Mouse (Mus musculus): ENCODE data around the gene Gapdhs. TPM values are rescaled to one million over a fixed set of nuclear protein-coding genes. Genes with fewer than 3 reads are reported as not detected.

Gapdhs gene
- total and polyA plus RNA-seq, 2 experiments from 2014 or later: not detected

GRCm38 (mm10) chr7:30688325-30688724, 55.2 kb downstream of the Gapdhs start:
- DNase-seq (ENCODE audit: low spot score) (no peak), ATAC-seq (ENCODE audit: insufficient read depth, low read depth) (no peak)
- H3K4me2 ChIP-seq (ENCODE audit: low read depth, low read length): no peak overlapping the region
- H3K4me1 ChIP-seq (ENCODE audit: control insufficient read depth, insufficient read depth): no peaks in the 10 kb centered on the region
- WGBS: 76% methylated on average over 6 of the region's 6 CpGs
- TF ChIP-seq EP300 (IDR thresholded peaks at IDR 0.05; ENCODE audit: low read depth) (no peak), CTCF (IDR thresholded peaks at IDR 0.05; ENCODE audit: low read depth) (no peak)
- no peak overlapping the region for H3K27ac ChIP-seq (ENCODE audit: low read depth)
- no peak overlapping the region for H3K9ac ChIP-seq (replicated peaks; ENCODE audit: low read depth, low read length)
- no peaks in the 10 kb centered on the region for H3K36me3 ChIP-seq (replicated peaks; ENCODE audit: control insufficient read depth, insufficient read depth, low read length)
- no peaks in the 10 kb centered on the region for H3K9me3 ChIP-seq (replicated peaks; ENCODE audit: control insufficient read depth, low read length)
- H3K4me3 ChIP-seq (ENCODE audit: low read depth, low read length): no peak overlapping the region
- H3K27me3 ChIP-seq (ENCODE audit: control insufficient read depth, insufficient read depth, low read length): no peaks in the 10 kb centered on the region

- H3K27me3 ChIP-seq (ENCODE audit: control insufficient read depth, insufficient read depth, low read length): no peaks in the 10 kb centered on the region
- no peaks in the 10 kb centered on the region for H3K4me1 ChIP-seq (ENCODE audit: control insufficient read depth, insufficient read depth)
- DNase-seq (ENCODE audit: low spot score) (no peak), ATAC-seq (ENCODE audit: insufficient read depth, low read depth) (no peak)
- H3K9me3 ChIP-seq (replicated peaks; ENCODE audit: control insufficient read depth, low read length): no peaks in the 10 kb centered on the region
- WGBS: 69% methylated on average over 2 of the region's 2 CpGs
- no peak overlapping the region for H3K27ac ChIP-seq (ENCODE audit: low read depth)
- H3K4me2 ChIP-seq (ENCODE audit: low read depth, low read length): no peak overlapping the region
- no peak overlapping the region for H3K9ac ChIP-seq (replicated peaks; ENCODE audit: low read depth, low read length)
- TF ChIP-seq CTCF (IDR thresholded peaks at IDR 0.05; ENCODE audit: low read depth) (no peak), EP300 (IDR thresholded peaks at IDR 0.05; ENCODE audit: low read depth) (no peak)
- no peak overlapping the region for H3K4me3 ChIP-seq (ENCODE audit: low read depth, low read length)
- H3K36me3 ChIP-seq (replicated peaks; ENCODE audit: control insufficient read depth, insufficient read depth, low read length): no peaks in the 10 kb centered on the region
These were observed 60.1 kb downstream of the Gapdhs start for GRCm38 (mm10) chr7:30683425-30683824.

- 32% methylated on average over 5 of the region's 5 CpGs for WGBS
- TF ChIP-seq EP300 (IDR thresholded peaks at IDR 0.05; ENCODE audit: low read depth): no peak
- TF ChIP-seq CTCF (IDR thresholded peaks at IDR 0.05; ENCODE audit: low read depth): no peak
- H3K4me2 ChIP-seq (ENCODE audit: low read depth, low read length): no peak overlapping the region
- peak; percentile 68 for ATAC-seq (ENCODE audit: insufficient read depth, low read depth)
- H3K36me3 ChIP-seq (replicated peaks; ENCODE audit: control insufficient read depth, insufficient read depth, low read length): no peaks in the 10 kb centered on the region
- H3K27ac ChIP-seq (ENCODE audit: low read depth): no peak overlapping the region; the same call in 1 of the 2 replicates
- H3K9ac ChIP-seq (replicated peaks; ENCODE audit: low read depth, low read length): no peak overlapping the region
- DNase-seq (ENCODE audit: low spot score): peak; percentile 45
- no peaks in the 10 kb centered on the region for H3K27me3 ChIP-seq (ENCODE audit: control insufficient read depth, insufficient read depth, low read length)
- no peaks in the 10 kb centered on the region; the same call in 1 of the 2 replicates for H3K9me3 ChIP-seq (replicated peaks; ENCODE audit: control insufficient read depth, low read length)
- H3K4me3 ChIP-seq (ENCODE audit: low read depth, low read length): no peak overlapping the region
- H3K4me1 ChIP-seq (ENCODE audit: control insufficient read depth, insufficient read depth): no peaks in the 10 kb centered on the region
These were observed 61.6 kb downstream of the Gapdhs start for GRCm38 (mm10) chr7:30681897-30682296.

Other genes starting within 250 kb of the Gapdhs start
Only the 30 nearest of the 32 such genes appear.
- gene Arhgap33, start 208.6 kb downstream of the Gapdhs start, total RNA-seq (2014; rRNA removed; ENCODE audit: low replicate concordance): 0.31 and 4.3 TPM in 2 replicates
- gene Arhgap33, start 208.6 kb downstream of the Gapdhs start, polyA plus RNA-seq (2015; fragmentation: Nextera tagmentation; extraction: Ambion mirVana): 0.80 and 1.0 TPM in 2 replicates
- 72.0 and 93.3 TPM in 2 replicates for gene Hspb6, start 191.5 kb downstream of the Gapdhs start, total RNA-seq (2014; rRNA removed; ENCODE audit: low replicate concordance)
- gene Hspb6, start 191.5 kb downstream of the Gapdhs start, polyA plus RNA-seq (2015; fragmentation: Nextera tagmentation; extraction: Ambion mirVana): 339 and 340 TPM in 2 replicates
- 6.5 and 7.1 TPM in 2 replicates for gene Proser3, start 191.4 kb downstream of the Gapdhs start, total RNA-seq (2014; rRNA removed; ENCODE audit: low replicate concordance)
- gene Proser3, start 191.4 kb downstream of the Gapdhs start, polyA plus RNA-seq (2015; fragmentation: Nextera tagmentation; extraction: Ambion mirVana): 2.5 and 3.2 TPM in 2 replicates
- gene Lin37, start 183.8 kb downstream of the Gapdhs start, total RNA-seq (2014; rRNA removed; ENCODE audit: low replicate concordance): 11.9 and 19.7 TPM in 2 replicates
- 26.2 and 27.1 TPM in 2 replicates for gene Lin37, start 183.8 kb downstream of the Gapdhs start, polyA plus RNA-seq (2015; fragmentation: Nextera tagmentation; extraction: Ambion mirVana)
- 36.9 and 41.9 TPM in 2 replicates for gene U2af1l4, start 180.4 kb downstream of the Gapdhs start, total RNA-seq (2014; rRNA removed; ENCODE audit: low replicate concordance)
- 120 and 123 TPM in 2 replicates for gene U2af1l4, start 180.4 kb downstream of the Gapdhs start, polyA plus RNA-seq (2015; fragmentation: Nextera tagmentation; extraction: Ambion mirVana)
- 0.08 and 0.61 TPM in 2 replicates for gene Gm49396, start 180.3 kb downstream of the Gapdhs start, total RNA-seq (2014; rRNA removed; ENCODE audit: low replicate concordance)
- 3.0 and 3.4 TPM in 2 replicates for gene Gm49396, start 180.3 kb downstream of the Gapdhs start, polyA plus RNA-seq (2015; fragmentation: Nextera tagmentation; extraction: Ambion mirVana)
- 106 and 130 TPM in 2 replicates for gene Psenen, start 180.1 kb downstream of the Gapdhs start, total RNA-seq (2014; rRNA removed; ENCODE audit: low replicate concordance)
- gene Psenen, start 180.1 kb downstream of the Gapdhs start, polyA plus RNA-seq (2015; fragmentation: Nextera tagmentation; extraction: Ambion mirVana): 130 and 133 TPM in 2 replicates
- gene Igflr1, start 178.3 kb downstream of the Gapdhs start, total RNA-seq (2014; rRNA removed; ENCODE audit: low replicate concordance): 0.54 and 3.3 TPM in 2 replicates
- 0.94 and 1.9 TPM in 2 replicates for gene Igflr1, start 178.3 kb downstream of the Gapdhs start, polyA plus RNA-seq (2015; fragmentation: Nextera tagmentation; extraction: Ambion mirVana)
- gene Kmt2b, start 155.0 kb downstream of the Gapdhs start, total RNA-seq (2014; rRNA removed; ENCODE audit: low replicate concordance): 12.1 and 13.4 TPM in 2 replicates
- 2.9 and 3.2 TPM in 2 replicates for gene Kmt2b, start 155.0 kb downstream of the Gapdhs start, polyA plus RNA-seq (2015; fragmentation: Nextera tagmentation; extraction: Ambion mirVana)
- gene Zbtb32, start 144.8 kb downstream of the Gapdhs start, total RNA-seq (2014; rRNA removed; ENCODE audit: low replicate concordance): not detected in 2 replicates
- gene Zbtb32, start 144.8 kb downstream of the Gapdhs start, polyA plus RNA-seq (2015; fragmentation: Nextera tagmentation; extraction: Ambion mirVana): 0.11 and 0.27 TPM in 2 replicates
- gene Upk1a, start 130.8 kb downstream of the Gapdhs start, total RNA-seq (2014; rRNA removed; ENCODE audit: low replicate concordance): 1.1 and 73.4 TPM in 2 replicates
- gene Upk1a, start 130.8 kb downstream of the Gapdhs start, polyA plus RNA-seq (2015; fragmentation: Nextera tagmentation; extraction: Ambion mirVana): 0.56 and 0.60 TPM in 2 replicates
- gene Cox6b1, start 117.5 kb downstream of the Gapdhs start, total RNA-seq (2014; rRNA removed; ENCODE audit: low replicate concordance): 1,408 and 1,527 TPM in 2 replicates
- gene Cox6b1, start 117.5 kb downstream of the Gapdhs start, polyA plus RNA-seq (2015; fragmentation: Nextera tagmentation; extraction: Ambion mirVana): 4,395 and 4,405 TPM in 2 replicates
- not detected in 2 replicates for gene Etv2, start 107.8 kb downstream of the Gapdhs start, total RNA-seq (2014; rRNA removed; ENCODE audit: low replicate concordance)
- not detected in 2 replicates for gene Etv2, start 107.8 kb downstream of the Gapdhs start, polyA plus RNA-seq (2015; fragmentation: Nextera tagmentation; extraction: Ambion mirVana)
- gene Rbm42, start 93.4 kb downstream of the Gapdhs start, total RNA-seq (2014; rRNA removed; ENCODE audit: low replicate concordance): 93.4 and 114 TPM in 2 replicates
- 71.3 and 71.6 TPM in 2 replicates for gene Rbm42, start 93.4 kb downstream of the Gapdhs start, polyA plus RNA-seq (2015; fragmentation: Nextera tagmentation; extraction: Ambion mirVana)
- 17.5 and 19.8 TPM in 2 replicates for gene Haus5, start 78.7 kb downstream of the Gapdhs start, total RNA-seq (2014; rRNA removed; ENCODE audit: low replicate concordance)
- gene Haus5, start 78.7 kb downstream of the Gapdhs start, polyA plus RNA-seq (2015; fragmentation: Nextera tagmentation; extraction: Ambion mirVana): 9.5 and 10.5 TPM in 2 replicates
- gene Pmis2, start 72.1 kb downstream of the Gapdhs start, total RNA-seq (2014; rRNA removed; ENCODE audit: low replicate concordance): not detected in 2 replicates
- not detected in 2 replicates for gene Pmis2, start 72.1 kb downstream of the Gapdhs start, polyA plus RNA-seq (2015; fragmentation: Nextera tagmentation; extraction: Ambion mirVana)
- gene 2200002J24Rik, start 44.8 kb downstream of the Gapdhs start, total RNA-seq (2014; rRNA removed; ENCODE audit: low replicate concordance): 1.5 and 6.6 TPM in 2 replicates
- gene 2200002J24Rik, start 44.8 kb downstream of the Gapdhs start, polyA plus RNA-seq (2015; fragmentation: Nextera tagmentation; extraction: Ambion mirVana): 5.8 and 6.4 TPM in 2 replicates
- not detected in 2 replicates for gene Atp4a, start 31.5 kb downstream of the Gapdhs start, total RNA-seq (2014; rRNA removed; ENCODE audit: low replicate concordance)
- 0.04 TPM in 1 of 2 replicates, not detected in the other for gene Atp4a, start 31.5 kb downstream of the Gapdhs start, polyA plus RNA-seq (2015; fragmentation: Nextera tagmentation; extraction: Ambion mirVana)
- gene Tmem147, start 14.1 kb downstream of the Gapdhs start, total RNA-seq (2014; rRNA removed; ENCODE audit: low replicate concordance): 228 and 261 TPM in 2 replicates
- 283 and 304 TPM in 2 replicates for gene Tmem147, start 14.1 kb downstream of the Gapdhs start, polyA plus RNA-seq (2015; fragmentation: Nextera tagmentation; extraction: Ambion mirVana)
- 0.23 and 4.6 TPM in 2 replicates for gene Sbsn, start 7.8 kb upstream of the Gapdhs start, total RNA-seq (2014; rRNA removed; ENCODE audit: low replicate concordance)
- 2.5 and 2.6 TPM in 2 replicates for gene Sbsn, start 7.8 kb upstream of the Gapdhs start, polyA plus RNA-seq (2015; fragmentation: Nextera tagmentation; extraction: Ambion mirVana)
- gene Dmkn, start 20.1 kb upstream of the Gapdhs start, total RNA-seq (2014; rRNA removed; ENCODE audit: low replicate concordance): 1.1 and 8.1 TPM in 2 replicates
- 10.4 and 13.8 TPM in 2 replicates for gene Dmkn, start 20.1 kb upstream of the Gapdhs start, polyA plus RNA-seq (2015; fragmentation: Nextera tagmentation; extraction: Ambion mirVana)
- not detected in 2 replicates for gene Krtdap, start 44.2 kb upstream of the Gapdhs start, total RNA-seq (2014; rRNA removed; ENCODE audit: low replicate concordance)
- 0.40 and 1.3 TPM in 2 replicates for gene Krtdap, start 44.2 kb upstream of the Gapdhs start, polyA plus RNA-seq (2015; fragmentation: Nextera tagmentation; extraction: Ambion mirVana)
- not detected in 2 replicates for gene Ffar2, start 80.1 kb upstream of the Gapdhs start, total RNA-seq (2014; rRNA removed; ENCODE audit: low replicate concordance)
- gene Ffar2, start 80.1 kb upstream of the Gapdhs start, polyA plus RNA-seq (2015; fragmentation: Nextera tagmentation; extraction: Ambion mirVana): 0.05 TPM in 2 replicates
- gene Ffar3, start 112.5 kb upstream of the Gapdhs start, total RNA-seq (2014; rRNA removed; ENCODE audit: low replicate concordance): not detected in 2 replicates
- not detected in 2 replicates for gene Ffar3, start 112.5 kb upstream of the Gapdhs start, polyA plus RNA-seq (2015; fragmentation: Nextera tagmentation; extraction: Ambion mirVana)
- not detected in 2 replicates for gene Ffar1, start 117.9 kb upstream of the Gapdhs start, total RNA-seq (2014; rRNA removed; ENCODE audit: low replicate concordance)
- gene Ffar1, start 117.9 kb upstream of the Gapdhs start, polyA plus RNA-seq (2015; fragmentation: Nextera tagmentation; extraction: Ambion mirVana): not detected in 2 replicates
- gene Cd22, start 136.7 kb upstream of the Gapdhs start, total RNA-seq (2014; rRNA removed; ENCODE audit: low replicate concordance): not detected in 2 replicates
- gene Cd22, start 136.7 kb upstream of the Gapdhs start, polyA plus RNA-seq (2015; fragmentation: Nextera tagmentation; extraction: Ambion mirVana): 0.08 and 0.23 TPM in 2 replicates
- gene Mag, start 171.2 kb upstream of the Gapdhs start, total RNA-seq (2014; rRNA removed; ENCODE audit: low replicate concordance): 0.38 and 1.2 TPM in 2 replicates
- gene Mag, start 171.2 kb upstream of the Gapdhs start, polyA plus RNA-seq (2015; fragmentation: Nextera tagmentation; extraction: Ambion mirVana): 0.07 and 0.10 TPM in 2 replicates
- gene Hamp2, start 181.0 kb upstream of the Gapdhs start, total RNA-seq (2014; rRNA removed; ENCODE audit: low replicate concordance): not detected in 2 replicates
- gene Hamp2, start 181.0 kb upstream of the Gapdhs start, polyA plus RNA-seq (2015; fragmentation: Nextera tagmentation; extraction: Ambion mirVana): 0.44 TPM in 1 of 2 replicates, not detected in the other
- gene Hamp, start 200.4 kb upstream of the Gapdhs start, total RNA-seq (2014; rRNA removed; ENCODE audit: low replicate concordance): 42.0 TPM in 1 of 2 replicates, not detected in the other
- 1.7 and 4.0 TPM in 2 replicates for gene Hamp, start 200.4 kb upstream of the Gapdhs start, polyA plus RNA-seq (2015; fragmentation: Nextera tagmentation; extraction: Ambion mirVana)
- 101 and 109 TPM in 2 replicates for gene Usf2, start 213.1 kb upstream of the Gapdhs start, total RNA-seq (2014; rRNA removed; ENCODE audit: low replicate concordance)
- 16.5 and 16.7 TPM in 2 replicates for gene Usf2, start 213.1 kb upstream of the Gapdhs start, polyA plus RNA-seq (2015; fragmentation: Nextera tagmentation; extraction: Ambion mirVana)